Mouse (Mus musculus) olfactory bulb, adult 2 months (tissue): ENCODE data around the gene Tbc1d10a. TPM values are rescaled to one million over a fixed set of nuclear protein-coding genes. Genes with fewer than 3 reads are reported as not detected.

ENCODE experiments used
- H3K27ac ChIP-seq: fragments of 200-500 bp; 2 replicates; pipeline ENCODE4 v1.5.1; 2012; ENCODE audit warnings: low read depth, low read length; ENCODE audit not compliant: insufficient read depth
- H3K4me1 ChIP-seq: fragments of 200-500 bp; 2 replicates; pipeline ENCODE4 v1.6.1; 2012; ENCODE audit warnings: low read length; ENCODE audit not compliant: control insufficient read depth, insufficient read depth
- H3K4me3 ChIP-seq: fragments of 200-500 bp; 2 replicates; pipeline ENCODE4 v1.5.1; 2012; ENCODE audit warnings: mild to moderate bottlenecking, low read depth, low read length, moderate library complexity; ENCODE audit not compliant: insufficient read depth
- CTCF ChIP-seq: fragments of 200-500 bp; IDR thresholded peaks from 2 replicates; pipeline ENCODE4 v1.5.1; 2012; ENCODE audit warnings: low read depth, mild to moderate bottlenecking, low read length, moderate library complexity; ENCODE audit not compliant: insufficient read depth
- POLR2A ChIP-seq: fragments of 200-500 bp; IDR thresholded peaks from 2 replicates; pipeline ENCODE4 v1.6.1; 2012; ENCODE audit warnings: mild to moderate bottlenecking, low read depth, low read length, moderate library complexity; ENCODE audit not compliant: insufficient read depth
- WGBS: fragments of 180-500 bp; shearing (Covaris S2); methylation state at CpG from one replicate; pipeline ENCODE4 v1.1.7; 2018; 5-methylcytosine and 5-hydroxymethylcytosine counted together
- polyA plus RNA-seq: library from polyadenylated mRNA; stranded (reverse); fragments of >200 nt; gene quantifications from 2 replicates; pipeline ENCODE4 v1.2.4, GENCODE M21; 2012; ENCODE audit warnings: low replicate concordance; ENCODE audit not compliant: missing spikeins, insufficient read depth, insufficient read length

Tbc1d10a gene
- polyA plus RNA-seq, 1 experiment, result not detected

DNA sequence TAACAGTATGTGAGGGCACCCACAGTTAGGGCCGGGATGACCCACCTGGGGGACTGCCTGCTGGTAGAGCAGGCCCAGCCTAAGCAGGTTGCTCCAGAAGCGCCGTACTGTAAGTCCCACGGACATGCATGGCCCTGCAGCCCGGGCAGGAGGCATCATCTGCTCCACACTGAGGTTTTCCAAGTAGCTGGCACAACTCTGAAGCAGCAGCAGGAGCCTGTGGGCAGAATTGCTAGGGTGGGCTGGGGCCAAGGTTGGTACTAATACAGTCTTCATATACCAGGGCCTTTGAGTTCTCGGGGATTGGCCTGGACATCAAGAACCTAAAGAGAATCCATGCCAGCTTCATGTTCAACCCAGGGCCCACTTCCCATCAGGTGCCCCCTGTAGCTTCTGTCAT is 36.7 kb upstream of the Tbc1d10a start:
- 89% methylated on average over 6 of the region's 6 CpGs for WGBS
- TF ChIP-seq CTCF (no peak), POLR2A (no peak)

DNA sequence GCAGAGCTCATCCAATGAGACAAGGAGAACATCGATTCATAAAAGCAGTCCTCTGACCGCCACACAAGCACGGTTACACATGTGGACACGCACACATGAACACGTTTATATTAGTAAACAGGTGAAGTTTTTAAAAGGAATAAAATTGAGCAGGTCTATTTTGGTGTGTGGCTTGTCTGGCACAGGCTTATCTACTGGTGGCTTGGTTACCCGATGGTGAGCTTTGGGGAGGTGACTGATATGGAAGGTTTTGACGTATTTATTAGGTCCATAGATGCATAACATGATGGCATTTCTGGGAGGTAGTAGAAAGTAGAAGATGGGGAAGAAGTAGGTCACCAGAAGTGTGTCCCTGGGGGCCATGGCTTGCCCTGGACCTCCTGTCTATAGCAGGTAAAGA is 32.9 kb upstream of the Tbc1d10a start:
- Histone ChIP-seq H3K27ac (no peak overlapping the region), H3K4me3 (no peak overlapping the region), H3K4me1 (peaks cover 1% of the 10 kb centered on the region; the same call in 1 of the 2 replicates)
- no peak for TF ChIP-seq CTCF
- 92% methylated on average over 7 of the region's 7 CpGs for WGBS

More for the DNA sequence above, 36.7 kb upstream of the Tbc1d10a start:
- H3K4me1 ChIP-seq, result no peaks in the 10 kb centered on the region
- H3K4me3 ChIP-seq, result no peak overlapping the region
- no peak overlapping the region for H3K27ac ChIP-seq

DNA sequence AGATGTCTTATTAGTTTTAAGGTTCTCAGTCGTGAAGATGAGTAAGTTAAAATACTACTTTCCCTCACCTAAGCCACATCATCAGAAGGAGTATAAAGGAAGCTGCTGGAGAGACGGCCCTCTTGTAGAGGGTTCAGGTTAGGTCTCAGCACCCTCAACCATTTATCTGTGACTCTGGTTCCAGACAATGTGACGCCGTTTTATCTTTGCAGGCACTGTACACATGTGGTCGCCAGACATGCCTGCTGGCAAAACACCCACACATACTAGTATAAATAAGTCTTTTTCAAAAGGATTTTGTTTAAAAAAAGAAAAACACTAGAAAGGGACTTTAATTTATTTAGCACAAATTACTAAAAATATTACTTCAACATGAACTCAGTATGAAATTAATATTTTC is 30.9 kb upstream of the Tbc1d10a start:
- WGBS, result 53% methylated on average over 5 of the region's 5 CpGs
- Histone ChIP-seq H3K4me3 (no peak overlapping the region), H3K4me1 (peaks cover 5% of the 10 kb centered on the region; the same call in 1 of the 2 replicates), H3K27ac (no peak overlapping the region)
- TF ChIP-seq CTCF (no peak), POLR2A (no peak)

DNA sequence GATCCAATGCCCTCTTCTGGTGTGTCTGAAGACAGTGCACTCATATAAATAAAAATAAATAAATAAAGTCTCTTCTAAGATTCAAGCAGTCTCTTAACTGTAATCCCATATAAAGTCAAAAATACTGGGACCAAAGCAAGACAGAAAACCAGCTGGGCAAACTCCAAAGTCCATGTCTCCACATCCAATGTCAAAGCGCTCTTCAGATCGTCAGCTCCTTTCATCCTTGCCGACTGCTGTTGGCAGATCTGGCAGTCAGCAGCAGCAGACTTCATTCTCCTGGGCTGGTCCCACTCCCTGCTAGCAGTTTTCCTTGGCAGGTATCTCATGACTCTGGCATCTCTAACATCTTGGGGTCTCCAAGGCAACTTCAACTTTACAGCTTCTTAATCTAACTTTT is 27.9 kb upstream of the Tbc1d10a start:
- Histone ChIP-seq H3K27ac (no peak overlapping the region), H3K4me1 (peaks cover 7% of the 10 kb centered on the region; the same call in 1 of the 2 replicates), H3K4me3 (no peak overlapping the region)
- WGBS, result 65% methylated on average over 3 of the region's 3 CpGs
- TF ChIP-seq POLR2A (no peak), CTCF (no peak)

DNA sequence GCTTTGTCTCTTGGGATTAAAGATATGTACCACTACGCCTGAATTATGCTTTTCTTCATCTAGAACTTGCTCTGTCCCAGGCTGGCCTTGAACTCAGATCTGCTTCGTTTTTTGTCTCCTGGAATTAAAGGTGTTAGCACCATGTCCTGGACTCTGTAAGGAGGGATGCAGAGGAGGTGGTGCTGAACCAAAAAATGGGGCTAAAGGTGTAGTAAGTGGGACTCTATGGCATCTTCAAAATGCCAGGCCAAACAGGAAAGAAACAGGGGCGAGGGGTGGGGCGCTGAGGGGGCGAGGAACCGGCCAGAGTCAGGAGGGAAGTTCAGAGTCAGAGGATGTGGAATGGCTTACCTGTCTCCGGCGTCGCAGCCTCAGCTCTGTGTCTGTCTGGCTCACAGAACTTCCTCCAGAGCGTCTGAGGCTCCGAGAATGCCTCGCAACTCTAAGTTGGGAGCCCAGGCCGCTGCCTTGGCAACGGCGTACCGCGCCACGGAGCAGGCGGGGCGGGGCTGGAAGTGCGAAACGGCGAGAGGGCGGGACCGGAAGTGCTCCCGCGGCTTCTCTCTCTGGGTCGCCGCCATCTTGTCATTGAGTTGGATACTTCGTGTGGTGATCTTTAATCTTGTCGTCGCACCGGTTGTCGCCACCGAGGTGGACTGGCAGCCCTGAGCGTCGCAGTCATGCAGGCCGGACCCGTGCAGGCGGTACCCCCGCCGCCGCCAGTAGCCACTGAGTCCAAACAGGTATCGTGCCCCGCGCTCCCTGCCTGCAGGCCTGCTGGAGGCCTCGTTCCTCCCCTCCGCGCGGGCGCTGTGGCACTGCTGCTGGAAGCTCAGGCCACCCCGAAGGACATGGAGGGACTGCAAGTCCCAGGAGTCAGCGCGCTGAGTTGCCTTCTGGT is 26.5 kb upstream of the Tbc1d10a start, which contains the start of the genes Ccdc157 and Sf3a1:
Gene Ccdc157, minus strand, starts transcription at position 486 of the 901 bp plus-strand sequence.
Gene Sf3a1, plus strand, starts transcription at position 543 of the 901 bp plus-strand sequence.
- WGBS, result 1% methylated on average over 54 of the region's 54 CpGs
- TF ChIP-seq CTCF (no peak), POLR2A (peak; percentile 63)
- H3K4me1 ChIP-seq, result peaks cover 10% of the 10 kb centered on the region; the same call in 1 of the 2 replicates
- H3K27ac ChIP-seq, result peak within 1 kb of the TSS; percentile 96
- H3K4me3 ChIP-seq, result peak within 1 kb of the TSS; percentile 82

DNA sequence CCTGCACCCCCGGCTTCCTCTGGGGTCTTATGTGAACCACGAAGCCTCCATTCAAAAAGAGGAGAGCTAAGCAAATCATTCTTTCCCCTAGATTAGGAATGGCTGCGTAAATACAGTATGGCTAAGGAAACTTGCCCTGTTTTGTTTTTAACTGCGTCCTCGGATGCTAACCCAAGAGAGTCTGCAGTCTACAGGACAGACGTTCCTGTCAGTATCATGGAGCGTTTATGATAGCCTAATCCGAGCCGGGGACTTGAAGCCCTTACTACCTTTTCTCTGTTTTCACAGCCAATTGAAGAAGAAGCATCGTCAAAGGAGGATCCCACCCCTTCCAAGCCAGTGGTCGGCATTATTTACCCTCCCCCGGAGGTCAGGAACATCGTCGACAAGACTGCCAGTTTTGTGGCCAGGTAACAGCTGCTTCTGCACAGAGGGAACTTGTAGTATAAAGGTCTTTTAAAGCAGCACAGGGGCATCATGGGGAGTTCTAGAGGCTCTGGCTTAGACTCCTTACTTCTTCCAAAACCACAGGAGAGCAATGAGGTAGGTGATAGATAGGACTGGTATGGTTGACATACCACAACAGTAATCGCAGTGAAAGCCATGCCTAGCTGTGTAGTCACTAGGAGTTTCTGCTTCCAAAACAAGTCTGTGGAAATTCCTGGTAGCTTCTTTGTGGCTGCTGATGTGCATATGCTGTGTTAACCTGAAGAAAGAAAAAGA is 25.7 kb upstream of the Tbc1d10a start:
- Histone ChIP-seq H3K4me1 (peaks cover 10% of the 10 kb centered on the region; the same call in 1 of the 2 replicates), H3K4me3 (peak overlapping the region; percentile 82), H3K27ac (peak overlapping the region; percentile 96; the same call in 1 of the 2 replicates)
- no peak for TF ChIP-seq POLR2A
- no peak for TF ChIP-seq CTCF
- WGBS, result 4% methylated on average over 15 of the region's 15 CpGs

DNA sequence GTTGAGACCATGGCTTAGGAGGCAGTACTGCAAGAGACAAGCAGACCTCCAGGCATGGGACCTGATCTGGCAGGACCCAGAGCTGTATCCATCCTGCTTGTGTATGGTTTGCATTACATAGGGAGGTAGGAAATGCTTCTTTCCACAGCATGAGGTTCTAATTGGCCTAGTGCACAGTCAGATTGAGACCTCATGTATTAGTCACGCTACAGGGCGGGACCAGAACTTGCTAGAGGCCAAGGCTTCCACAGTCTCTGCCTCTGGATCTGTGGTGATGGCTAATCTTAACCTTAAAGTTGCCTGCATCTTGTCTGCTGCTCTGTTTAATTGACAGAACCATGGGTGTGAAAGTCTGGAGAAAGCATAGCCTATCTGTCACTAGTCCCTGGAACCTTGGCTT is 21.9 kb upstream of the Tbc1d10a start:
- no peak overlapping the region for H3K4me3 ChIP-seq
- no peak for TF ChIP-seq POLR2A
- no peak for TF ChIP-seq CTCF
- H3K4me1 ChIP-seq, result peaks cover 8% of the 10 kb centered on the region; the same call in 1 of the 2 replicates
- no peak overlapping the region for H3K27ac ChIP-seq
- WGBS, result 51% methylated on average over 2 of the region's 2 CpGs

DNA sequence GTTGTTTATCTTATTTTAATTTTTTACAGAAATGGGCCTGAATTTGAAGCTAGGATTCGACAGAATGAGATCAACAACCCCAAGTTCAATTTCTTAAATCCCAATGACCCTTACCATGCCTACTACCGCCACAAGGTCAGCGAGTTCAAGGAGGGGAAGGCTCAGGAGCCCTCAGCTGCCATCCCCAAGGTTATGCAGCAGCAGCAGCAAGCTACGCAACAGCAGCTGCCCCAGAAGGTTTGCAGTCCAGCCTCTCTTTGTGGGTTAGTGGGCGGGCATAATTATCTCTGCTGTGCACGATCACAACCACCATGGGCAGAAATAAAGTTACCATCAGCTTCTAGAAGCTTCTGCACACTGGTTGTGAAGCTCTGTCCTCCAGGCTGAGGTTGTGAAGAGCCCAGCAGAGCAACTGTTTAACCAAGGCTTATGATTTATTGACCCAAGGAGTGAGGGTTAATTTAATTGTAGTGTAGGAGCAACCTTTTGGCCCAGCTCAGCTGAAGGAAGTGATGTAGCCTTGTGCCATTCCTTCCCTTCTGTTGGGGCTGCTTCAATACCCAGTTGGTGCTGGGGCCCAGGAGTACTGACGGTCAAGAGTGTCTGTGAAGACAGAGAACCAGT is 20.0 kb upstream of the Tbc1d10a start:
- 71% methylated on average over 7 of the region's 7 CpGs for WGBS
- Histone ChIP-seq H3K4me3 (no peak overlapping the region), H3K27ac (no peak overlapping the region), H3K4me1 (peaks cover 6% of the 10 kb centered on the region; the same call in 1 of the 2 replicates)
- TF ChIP-seq CTCF (no peak), POLR2A (no peak)
